Mouse (Mus musculus): ENCODE data around the gene Syndig1l. TPM values are rescaled to one million over a fixed set of nuclear protein-coding genes. Genes with fewer than 3 reads are reported as not detected.

The Syndig1l gene
- not detected for polyA plus RNA-seq (2014; fragmentation: Illumina TruSeq; extraction: RNeasy Lipid Tissue Mini Kit (QIAGEN cat#74804))

GRCm38 (mm10) chr12:84698319-84699081 is at the start of gene Syndig1l:
Gene Syndig1l (minus strand): TSS chr12:84698831.

GRCm38 (mm10) chr12:84640654-84641053 is 58.0 kb downstream of the Syndig1l start, which contains the start of gene Vrtn:
Gene Vrtn (plus strand): TSS chr12:84641019.

Other genes with a start within 250 kb of the Syndig1l start
- 228 TPM for gene Aldh6a1, start 247.8 kb downstream of the Syndig1l start, polyA plus RNA-seq (2014; fragmentation: Illumina TruSeq; extraction: RNeasy Lipid Tissue Mini Kit (QIAGEN cat#74804))
- 23.8 TPM for gene Lin52, start 247.4 kb downstream of the Syndig1l start, polyA plus RNA-seq (2014; fragmentation: Illumina TruSeq; extraction: RNeasy Lipid Tissue Mini Kit (QIAGEN cat#74804))
- not detected for gene Vsx2, start 129.1 kb downstream of the Syndig1l start, polyA plus RNA-seq (2014; fragmentation: Illumina TruSeq; extraction: RNeasy Lipid Tissue Mini Kit (QIAGEN cat#74804))
- 1.6 TPM for gene Abcd4, start 81.4 kb downstream of the Syndig1l start, polyA plus RNA-seq (2014; fragmentation: Illumina TruSeq; extraction: RNeasy Lipid Tissue Mini Kit (QIAGEN cat#74804))
- gene Vrtn, start 57.8 kb downstream of the Syndig1l start, polyA plus RNA-seq (2014; fragmentation: Illumina TruSeq; extraction: RNeasy Lipid Tissue Mini Kit (QIAGEN cat#74804)), result 0.97 TPM
- gene Npc2, start 74.3 kb upstream of the Syndig1l start, polyA plus RNA-seq (2014; fragmentation: Illumina TruSeq; extraction: RNeasy Lipid Tissue Mini Kit (QIAGEN cat#74804)), result 32.0 TPM
- gene Isca2, start 74.4 kb upstream of the Syndig1l start, polyA plus RNA-seq (2014; fragmentation: Illumina TruSeq; extraction: RNeasy Lipid Tissue Mini Kit (QIAGEN cat#74804)), result 80.7 TPM
- gene Ltbp2, start 177.7 kb upstream of the Syndig1l start, polyA plus RNA-seq (2014; fragmentation: Illumina TruSeq; extraction: RNeasy Lipid Tissue Mini Kit (QIAGEN cat#74804)), result 1.1 TPM

Data from ovary, adult 10 weeks (tissue).